Mouse (Mus musculus) liver, embryonic 11.5 days (tissue): ENCODE results near the gene Krt18. TPM values are rescaled to one million over a fixed set of nuclear protein-coding genes. Genes with fewer than 3 reads are reported as not detected.
A peak's percentile ranks its signal among the peaks of the same experiment; 100 is the strongest.

Experiments
- ATAC-seq: fragments of 200-750 bp; cut with Nextera tagmentation; replicated peaks from 2 replicates; pipeline ENCODE4 v1.8.0; 2017; ENCODE audit warnings: moderate number of reproducible peaks, mild to moderate bottlenecking, moderate TSS enrichment, moderate library complexity; ENCODE audit not compliant: low FRiP score
- DNase-seq: peaks from one replicate; pipeline ENCODE4 v3.0.0-alpha.2; 2017; ENCODE audit warnings: low spot score
- H3K27ac ChIP-seq: fragments of 300-500 bp; sonication (generic); 2 replicates; pipeline ENCODE4 v1.5.1; 2014; ENCODE audit warnings: mild to moderate bottlenecking, low read depth, low read length, control low read depth
- H3K27me3 ChIP-seq: fragments of 300-500 bp; sonication (generic); replicated peaks from 2 replicates; pipeline ENCODE4 v1.6.1; 2014; ENCODE audit warnings: low read length, mixed read lengths; ENCODE audit not compliant: control insufficient read depth, insufficient read depth
- H3K36me3 ChIP-seq: fragments of 300-500 bp; sonication (generic); 2 replicates; pipeline ENCODE4 v1.6.1; 2014; ENCODE audit warnings: mild to moderate bottlenecking, low read length, moderate library complexity, mixed read lengths; ENCODE audit not compliant: control insufficient read depth, insufficient read depth
- H3K4me1 ChIP-seq: fragments of 300-500 bp; sonication (generic); replicated peaks from 2 replicates; pipeline ENCODE4 v1.6.1; 2014; ENCODE audit warnings: low read length, mixed read lengths; ENCODE audit not compliant: control insufficient read depth, insufficient read depth
- H3K4me2 ChIP-seq: fragments of 300-500 bp; sonication (generic); 2 replicates; pipeline ENCODE4 v1.6.1; 2014; ENCODE audit warnings: mild to moderate bottlenecking, control low read depth, moderate library complexity
- H3K4me3 ChIP-seq: fragments of 300-500 bp; sonication (generic); 2 replicates; pipeline ENCODE4 v1.5.1; 2014; ENCODE audit warnings: low read depth, low read length, control low read depth
- H3K9ac ChIP-seq: fragments of 300-500 bp; sonication (generic); 2 replicates; pipeline ENCODE4 v1.6.1; 2014; ENCODE audit warnings: low read depth, low read length, control low read depth
- H3K9me3 ChIP-seq: fragments of 300-500 bp; sonication (generic); 2 replicates; pipeline ENCODE4 v1.6.1; 2016; ENCODE audit warnings: low read length, inconsistent platforms, mixed read lengths; ENCODE audit not compliant: control insufficient read depth
- WGBS: fragments of 180-500 bp; shearing (Covaris S2); extraction: QIAGEN DNeasy Blood & Tissue Kit; methylation state at CpG from one replicate; pipeline ENCODE4 v1.1.7; 2014; 5-methylcytosine and 5-hydroxymethylcytosine counted together
- polyA plus RNA-seq: library from polyadenylated mRNA; unstranded; fragments of >200 nt; fragmentation: Nextera tagmentation; extraction: Ambion mirVana; gene quantifications from 2 replicates; pipeline ENCODE4 v1.2.1, GENCODE M21; 2014

Krt18 gene
- polyA plus RNA-seq, 1 experiment from 2014 or later: 113 TPM

- H3K27me3 ChIP-seq: no peaks in the 10 kb centered on the region; the same call in 1 of the 2 replicates
- H3K27ac ChIP-seq: no peak overlapping the region
- H3K4me1 ChIP-seq: 0 out of 2 replicates have a peak, but pooled peaks cover 2% of the 10 kb centered on the region
- no peak overlapping the region for H3K4me3 ChIP-seq
- no peaks in the 10 kb centered on the region for H3K36me3 ChIP-seq
- H3K9me3 ChIP-seq: no peaks in the 10 kb centered on the region
- WGBS: 54% methylated on average over 7 of the region's 7 CpGs
- H3K4me2 ChIP-seq: no peak overlapping the region
- DNase-seq: no peak
- ATAC-seq: no peak
- H3K9ac ChIP-seq: no peak overlapping the region
These were observed 14.0 kb downstream of the Krt18 start for GRCm38 (mm10) chr15:102041951-102042350.

- no peak for DNase-seq
- no peak overlapping the region for H3K9ac ChIP-seq
- H3K27me3 ChIP-seq: no peaks in the 10 kb centered on the region
- H3K27ac ChIP-seq: no peak overlapping the region
- H3K4me2 ChIP-seq: no peak overlapping the region
- 75% methylated on average over 3 of the region's 3 CpGs for WGBS
- H3K4me3 ChIP-seq: no peak overlapping the region
- ATAC-seq: no peak
- H3K36me3 ChIP-seq: no peaks in the 10 kb centered on the region
- no peaks in the 10 kb centered on the region for H3K9me3 ChIP-seq
- H3K4me1 ChIP-seq: 0 out of 2 replicates have a peak, but pooled peaks cover 2% of the 10 kb centered on the region
These were observed 16.8 kb downstream of the Krt18 start for GRCm38 (mm10) chr15:102044745-102045144.

- Histone ChIP-seq H3K27ac (no peak overlapping the region), H3K4me3 (no peak overlapping the region), H3K4me1 (0 out of 2 replicates have a peak, but pooled peaks cover 2% of the 10 kb centered on the region), H3K27me3 (no peaks in the 10 kb centered on the region), H3K4me2 (no peak overlapping the region), H3K9ac (no peak overlapping the region), H3K9me3 (no peaks in the 10 kb centered on the region), H3K36me3 (no peaks in the 10 kb centered on the region)
- ATAC-seq: no peak
- DNase-seq: no peak
- 80% methylated on average over 10 of the region's 10 CpGs for WGBS
These were observed 17.7 kb downstream of the Krt18 start for GRCm38 (mm10) chr15:102045691-102046090.

GRCm38 (mm10) chr15:102048006-102048405, 20.0 kb downstream of the Krt18 start:
- ATAC-seq (no peak), DNase-seq (no peak)
- Histone ChIP-seq H3K36me3 (no peaks in the 10 kb centered on the region), H3K4me3 (no peak overlapping the region), H3K27me3 (no peaks in the 10 kb centered on the region), H3K4me2 (no peak overlapping the region), H3K9ac (no peak overlapping the region), H3K4me1 (no peaks in the 10 kb centered on the region), H3K9me3 (no peaks in the 10 kb centered on the region), H3K27ac (no peak overlapping the region)
- 84% methylated on average over 6 of the region's 6 CpGs for WGBS

- Histone ChIP-seq H3K4me1 (no peaks in the 10 kb centered on the region), H3K36me3 (no peaks in the 10 kb centered on the region), H3K9ac (no peak overlapping the region), H3K4me3 (no peak overlapping the region), H3K9me3 (no peaks in the 10 kb centered on the region), H3K27ac (no peak overlapping the region), H3K27me3 (no peaks in the 10 kb centered on the region), H3K4me2 (no peak overlapping the region)
- ATAC-seq (no peak), DNase-seq (no peak)
These were observed 21.9 kb downstream of the Krt18 start for GRCm38 (mm10) chr15:102049871-102050270.

GRCm38 (mm10) chr15:102051920-102052683, 24.1 kb downstream of the Krt18 start:
- H3K9me3 ChIP-seq: no peaks in the 10 kb centered on the region
- H3K4me3 ChIP-seq: peak overlapping the region; percentile 54
- 2% methylated on average over 29 of the region's 33 CpGs for WGBS
- peak; percentile 49; the same call in 1 of the 2 replicates for ATAC-seq
- peak overlapping the region; percentile 49 for H3K27ac ChIP-seq
- H3K4me1 ChIP-seq: no peaks in the 10 kb centered on the region
- peak; percentile 60 for DNase-seq
- peak overlapping the region; percentile 79 for H3K4me2 ChIP-seq
- H3K36me3 ChIP-seq: no peaks in the 10 kb centered on the region
- peak overlapping the region; percentile 64 for H3K9ac ChIP-seq
- no peaks in the 10 kb centered on the region for H3K27me3 ChIP-seq

GRCm38 (mm10) chr15:102056495-102057174, 28.7 kb downstream of the Krt18 start:
- Histone ChIP-seq H3K9ac (no peak overlapping the region), H3K4me2 (no peak overlapping the region), H3K36me3 (no peaks in the 10 kb centered on the region), H3K9me3 (no peaks in the 10 kb centered on the region), H3K27me3 (no peaks in the 10 kb centered on the region), H3K4me3 (no peak overlapping the region), H3K27ac (no peak overlapping the region), H3K4me1 (no peaks in the 10 kb centered on the region)
- DNase-seq (no peak), ATAC-seq (no peak)
- WGBS: 84% methylated on average over 15 of the region's 15 CpGs

- Histone ChIP-seq H3K9me3 (no peaks in the 10 kb centered on the region), H3K4me3 (no peak overlapping the region), H3K27me3 (no peaks in the 10 kb centered on the region), H3K4me2 (no peak overlapping the region), H3K27ac (no peak overlapping the region), H3K4me1 (peaks cover 5% of the 10 kb centered on the region; the same call in 1 of the 2 replicates), H3K36me3 (no peaks in the 10 kb centered on the region), H3K9ac (no peak overlapping the region)
- DNase-seq (peak; percentile 86), ATAC-seq (peak; percentile 78)
- 3% methylated on average over 20 of the region's 20 CpGs for WGBS
These were observed 37.8 kb downstream of the Krt18 start for GRCm38 (mm10) chr15:102065661-102066325.
